Mouse (Mus musculus) CD4-positive, CD25-positive, alpha-beta regulatory T cell, adult 4 months (primary cell): ENCODE measurements around the gene Spint2. TPM values are rescaled to one million over a fixed set of nuclear protein-coding genes. Genes with fewer than 3 reads are reported as not detected.
A peak's percentile ranks its signal among the peaks of the same experiment; 100 is the strongest.

Experiments
- ATAC-seq: one replicate; pipeline ENCODE4 v1.8.0; 2017
- polyA plus RNA-seq, 2 experiments: library from polyadenylated mRNA; unstranded; fragments of 100-300 nt; shearing (Covaris generic); gene quantifications; one replicate each; pipeline ENCODE4 v1.2.1; 2017

Gene Spint2
- polyA plus RNA-seq, 2 experiments from 2014 or later, result 71.7 to 73.2 TPM

- no peak for ATAC-seq
Observed at GRCm38 (mm10) chr7:29279261-29279660, 2.5 kb downstream of the Spint2 start.

GRCm38 (mm10) chr7:29277510-29277909 lies 4.2 kb downstream of the Spint2 start:
- ATAC-seq, result no peak

- no peak for ATAC-seq
Observed at GRCm38 (mm10) chr7:29276715-29277114, 5.0 kb downstream of the Spint2 start.

GRCm38 (mm10) chr7:29271687-29272465 lies 9.8 kb downstream of the Spint2 start:
- ATAC-seq, result no peak

- no peak for ATAC-seq
Observed at GRCm38 (mm10) chr7:29270445-29270844, 11.3 kb downstream of the Spint2 start.

GRCm38 (mm10) chr7:29266931-29267330 lies 14.8 kb downstream of the Spint2 start:
- ATAC-seq, result no peak

GRCm38 (mm10) chr7:29265636-29266035 lies 16.1 kb downstream of the Spint2 start:
- ATAC-seq, result no peak

- ATAC-seq, result no peak
Observed at GRCm38 (mm10) chr7:29263831-29264230, 17.9 kb downstream of the Spint2 start.

GRCm38 (mm10) chr7:29262151-29262550 lies 19.6 kb downstream of the Spint2 start:
- no peak for ATAC-seq

- no peak for ATAC-seq
Observed at GRCm38 (mm10) chr7:29259781-29260730, 21.7 kb downstream of the Spint2 start.

- no peak for ATAC-seq
Observed at GRCm38 (mm10) chr7:29257368-29257767, 24.3 kb downstream of the Spint2 start.

- ATAC-seq, result no peak
Observed at GRCm38 (mm10) chr7:29255875-29256274, 25.8 kb downstream of the Spint2 start.

GRCm38 (mm10) chr7:29253842-29254241 lies 27.9 kb downstream of the Spint2 start:
- no peak for ATAC-seq

- ATAC-seq, result peak; percentile 47
Observed at GRCm38 (mm10) chr7:29251166-29251565, 30.5 kb downstream of the Spint2 start.

- no peak for ATAC-seq
Observed at GRCm38 (mm10) chr7:29248261-29248841, 33.4 kb downstream of the Spint2 start, which contains the start of gene 2200002D01Rik. Gene 2200002D01Rik (minus strand): TSS chr7:29248466.

GRCm38 (mm10) chr7:29247706-29248105 lies 34.0 kb downstream of the Spint2 start:
- peak; percentile 22 for ATAC-seq

- peak; percentile 55 for ATAC-seq
Observed at GRCm38 (mm10) chr7:29247314-29247700, 34.4 kb downstream of the Spint2 start.

- no peak for ATAC-seq
Observed at GRCm38 (mm10) chr7:29246619-29247313, 34.9 kb downstream of the Spint2 start.

GRCm38 (mm10) chr7:29246015-29246414 lies 35.7 kb downstream of the Spint2 start:
- no peak for ATAC-seq

GRCm38 (mm10) chr7:29244732-29245416 lies 36.8 kb downstream of the Spint2 start:
- peak; percentile 74 for ATAC-seq
